Mouse (Mus musculus) lung, adult 2 months (tissue): ENCODE data around the gene Myh10.

Source experiments
- CTCF ChIP-seq: fragments of 200-500 bp; IDR thresholded peaks from 2 replicates; pipeline ENCODE4 v1.5.1; 2011; ENCODE audit warnings: mild to moderate bottlenecking, low read length, control low read depth; ENCODE audit not compliant: insufficient read depth
- POLR2A ChIP-seq: fragments of 200-500 bp; IDR thresholded peaks from 2 replicates; pipeline ENCODE4 v1.6.1; 2011; ENCODE audit warnings: low read depth, mild to moderate bottlenecking, control low read depth, low read length, borderline replicate concordance; ENCODE audit errors: extremely low read depth

GRCm38 (mm10) chr11:68822326-68822725 is 131.0 kb downstream of the Myh10 start:
- no peak for TF ChIP-seq POLR2A
- no peak for TF ChIP-seq CTCF
